In the genomic region with DNA sequence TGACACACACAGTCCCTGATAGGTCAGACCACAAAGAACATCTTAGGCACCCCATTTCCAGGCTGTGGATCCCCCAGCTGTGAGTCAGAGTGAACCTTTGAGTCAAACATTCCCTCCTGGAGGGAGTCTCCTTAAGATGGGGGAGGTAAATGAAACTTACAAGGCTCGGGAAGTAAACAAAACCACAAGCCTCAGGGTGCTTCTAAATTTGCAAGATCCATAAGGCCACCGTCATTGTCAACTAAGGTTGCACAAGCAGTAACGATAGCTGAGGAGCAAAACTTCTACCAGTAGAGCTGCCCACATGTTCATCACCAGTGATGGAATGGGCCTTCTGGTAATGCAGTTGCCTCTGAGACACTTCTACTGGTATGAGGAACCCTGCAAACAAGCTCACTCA, we compare ENCODE assay signal across 27 mouse cellular contexts.
DNase-seq lines count a peak whose midpoint lies in the region; ATAC-seq lines count a peak whose summit lies in the region.
"Had no signal": no experiment of that assay in that cellular context is flagged by ENCODE, and none has a peak within 500 bp of the region (broad histone marks: within the 10 kb centered on the region; RNA-seq: fewer than 3 reads in every experiment).

No protein-coding gene starts in this region.

- H3K27ac ChIP-seq in embryonic facial prominence, embryonic 15.5 days (replicated peaks), result peak overlapping the region; percentile 22; the same call in 1 of the 2 replicates
- H3K27ac ChIP-seq in embryonic facial prominence, embryonic 10.5 days (replicated peaks), result no peak overlapping the region
- H3K27ac ChIP-seq in lung, embryonic 16.5 days (ENCODE audit: low read length), result peak overlapping the region; percentile 43; the same call in 1 of the 2 replicates
- H3K27ac ChIP-seq: embryonic facial prominence, embryonic 13.5 days; forebrain, embryonic 10.5 days; forebrain, embryonic 12.5 days had no signal

- no peaks in the 10 kb centered on the region for H3K36me3 ChIP-seq in embryonic facial prominence, embryonic 15.5 days
- H3K36me3 ChIP-seq in embryonic facial prominence, embryonic 10.5 days (replicated peaks), result no peaks in the 10 kb centered on the region
- H3K36me3 ChIP-seq in lung, embryonic 16.5 days (ENCODE audit: control insufficient read depth, insufficient read depth, low read length), result no peaks in the 10 kb centered on the region
- H3K36me3 ChIP-seq: embryonic facial prominence, embryonic 13.5 days; forebrain, embryonic 10.5 days; forebrain, embryonic 12.5 days; G1E had no signal

- H3K4me3 ChIP-seq in embryonic facial prominence, embryonic 15.5 days (replicated peaks), result no peak overlapping the region
- H3K4me3 ChIP-seq in embryonic facial prominence, embryonic 10.5 days, result no peak overlapping the region
- no peak overlapping the region for H3K4me3 ChIP-seq in lung, embryonic 16.5 days (ENCODE audit: low read length)
- H3K4me3 ChIP-seq: embryonic facial prominence, embryonic 13.5 days; erythroblast, embryonic 14.5 days; forebrain, embryonic 10.5 days; forebrain, embryonic 12.5 days had no signal

- WGBS in embryonic facial prominence, embryonic 15.5 days, result 62% methylated on average over 3 of the region's 3 CpGs
- 83% methylated on average over 3 of the region's 3 CpGs for WGBS in embryonic facial prominence, embryonic 10.5 days
- 65% methylated on average over 3 of the region's 3 CpGs for WGBS in lung, embryonic 16.5 days

- DNase-seq in embryonic facial prominence, embryonic 10.5 days (ENCODE audit: low spot score), result no peak
- DNase-seq in lung, postnatal 4 days, result no peak
- DNase-seq in lung, postnatal 10 days, result peak; percentile 12
- DNase-seq in lung, postnatal 14 days, result no peak
- no peak for DNase-seq in left cerebral cortex, adult 11 months (ENCODE audit: low spot score)
- DNase-seq: adrenal gland, adult 8-10 months; adrenal gland, postnatal 14 days; adrenal gland, postnatal 36 days; B cell, adult 2 months; cerebellum, adult 11-12 months; cerebellum, adult 2 months; cerebellum, adult 9-10 months; cerebellum, postnatal 10 days; cerebellum, postnatal 25 days had no signal

- H3K9ac ChIP-seq in embryonic facial prominence, embryonic 15.5 days, result no peak overlapping the region
- H3K9ac ChIP-seq in lung, embryonic 16.5 days (ENCODE audit: low read length), result no peak overlapping the region
- H3K9ac ChIP-seq: embryonic facial prominence, embryonic 13.5 days; forebrain, embryonic 12.5 days had no signal

- no peak overlapping the region for H3K4me2 ChIP-seq in embryonic facial prominence, embryonic 15.5 days (replicated peaks)
- no peak overlapping the region for H3K4me2 ChIP-seq in lung, embryonic 16.5 days (ENCODE audit: low read depth, low read length)
- H3K4me2 ChIP-seq: embryonic facial prominence, embryonic 13.5 days; forebrain, embryonic 12.5 days had no signal

- H3K4me1 ChIP-seq in embryonic facial prominence, embryonic 15.5 days, result no peaks in the 10 kb centered on the region
- H3K4me1 ChIP-seq in embryonic facial prominence, embryonic 10.5 days, result no peaks in the 10 kb centered on the region
- 0 out of 2 replicates have a peak, but pooled peaks cover 2% of the 10 kb centered on the region for H3K4me1 ChIP-seq in lung, embryonic 16.5 days (replicated peaks; ENCODE audit: control insufficient read depth, insufficient read depth, low read length)
- H3K4me1 ChIP-seq: embryonic facial prominence, embryonic 13.5 days; forebrain, embryonic 10.5 days; forebrain, embryonic 12.5 days had no signal

- H3K27me3 ChIP-seq in embryonic facial prominence, embryonic 15.5 days, result no peaks in the 10 kb centered on the region
- no peaks in the 10 kb centered on the region for H3K27me3 ChIP-seq in embryonic facial prominence, embryonic 10.5 days (replicated peaks; ENCODE audit: low read depth, poor library complexity, severe bottlenecking)
- H3K27me3 ChIP-seq in lung, embryonic 16.5 days (ENCODE audit: control insufficient read depth, insufficient read depth, low read depth, low read length), result no peaks in the 10 kb centered on the region
- H3K27me3 ChIP-seq: CH12.LX; embryonic facial prominence, embryonic 13.5 days; forebrain, embryonic 12.5 days; Patski had no signal

- H3K9me3 ChIP-seq in embryonic facial prominence, embryonic 15.5 days (replicated peaks), result no peaks in the 10 kb centered on the region
- H3K9me3 ChIP-seq in embryonic facial prominence, embryonic 10.5 days, result no peaks in the 10 kb centered on the region
- no peaks in the 10 kb centered on the region for H3K9me3 ChIP-seq in lung, embryonic 16.5 days (ENCODE audit: control insufficient read depth, low read length)
- H3K9me3 ChIP-seq: embryonic facial prominence, embryonic 13.5 days; forebrain, embryonic 10.5 days; forebrain, embryonic 12.5 days had no signal

- ATAC-seq in embryonic facial prominence, embryonic 15.5 days (ENCODE audit: insufficient number of reproducible peaks, low FRiP score, low TSS enrichment, low read depth), result no peak
- peak; percentile 42; the same call in 1 of the 2 replicates for ATAC-seq in lung, embryonic 16.5 days (ENCODE audit: low read depth)
- ATAC-seq: activated CD4-positive, CD25-positive, alpha-beta regulatory T cell, adult 4 months; CD4-positive, CD25-positive, alpha-beta regulatory T cell, adult 4 months; forebrain, embryonic 14.5 days; forebrain, embryonic 16.5 days; Patski had no signal
